Mouse (Mus musculus) heart, adult 2 months (tissue): ENCODE measurements around the gene Med16. TPM values are rescaled to one million over a fixed set of nuclear protein-coding genes. Genes with fewer than 3 reads are reported as not detected.
A peak's percentile ranks its signal among the peaks of the same experiment; 100 is the strongest.

Source experiments
- DNase-seq, 2 experiments: peaks; one replicate each; pipeline ENCODE4 v3.0.0; 2021
- H3K27ac ChIP-seq: fragments of 200-600 bp; 2 replicates; pipeline ENCODE4 v1.8.1; 2022
- H3K27me3 ChIP-seq: fragments of 200-500 bp; 2 replicates; pipeline ENCODE4 v1.6.1; 2012; ENCODE audit warnings: mild to moderate bottlenecking, low read length, inconsistent platforms, mixed read lengths; ENCODE audit not compliant: control insufficient read depth, insufficient read depth
- H3K36me3 ChIP-seq: fragments of 200-500 bp; 2 replicates; pipeline ENCODE4 v1.6.1; 2012; ENCODE audit warnings: low read length, inconsistent platforms; ENCODE audit not compliant: control insufficient read depth, insufficient read depth
- H3K4me1 ChIP-seq: fragments of 200-500 bp; 2 replicates; pipeline ENCODE4 v1.6.1; 2011; ENCODE audit warnings: low read length; ENCODE audit not compliant: control insufficient read depth, insufficient read depth
- H3K4me3 ChIP-seq: fragments of 200-600 bp; 2 replicates; pipeline ENCODE4 v1.8.1; 2022
- H3K79me2 ChIP-seq: fragments of 200-500 bp; replicated peaks from 2 replicates; pipeline ENCODE4 v1.6.1; 2012; ENCODE audit warnings: mild to moderate bottlenecking, inconsistent platforms, low read length, moderate library complexity, mixed read lengths; ENCODE audit not compliant: control insufficient read depth, insufficient read depth
- H3K9ac ChIP-seq: fragments of 200-500 bp; 2 replicates; pipeline ENCODE4 v1.6.1; 2012; ENCODE audit warnings: low read depth, mild to moderate bottlenecking, control low read depth, inconsistent platforms, low read length, mixed read lengths
- CTCF ChIP-seq: fragments of 200-600 bp; IDR thresholded peaks from 2 replicates; pipeline ENCODE4 v1.8.1; 2022; ENCODE audit warnings: antibody characterized with exemption, mild to moderate bottlenecking, moderate library complexity
- EP300 ChIP-seq: fragments of 200-500 bp; IDR thresholded peaks from 2 replicates; pipeline ENCODE4 v1.6.1; 2011; ENCODE audit warnings: low read depth, low read length, control low read depth; ENCODE audit not compliant: insufficient read depth
- POLR2A ChIP-seq: fragments of 200-500 bp; IDR thresholded peaks from 2 replicates; pipeline ENCODE4 v1.6.1; 2011; ENCODE audit warnings: mild to moderate bottlenecking, low read depth, low read length, control low read depth; ENCODE audit not compliant: insufficient read depth
- WGBS: fragments of 180-500 bp; shearing (Covaris S2); methylation state at CpG from one replicate; pipeline ENCODE4 v1.1.7; 2018; 5-methylcytosine and 5-hydroxymethylcytosine counted together
- intact Hi-C: fragments of 180-260 bp; cut with DNase I; formaldehyde crosslinking; loops from one replicate; pipeline ENCODE4 v1.15.1; 2025
- long read RNA-seq: library from polyadenylated mRNA; stranded (forward); transcript quantifications from one replicate; pipeline ENCODE4 v2.0.0, GENCODE M21; 2021
- polyA plus RNA-seq: library from polyadenylated mRNA; depleted of rRNA; stranded (reverse); fragments of >200 nt; gene quantifications from 2 replicates; pipeline ENCODE4 v1.2.3, GENCODE M21; 2012; rRNA removed
- total RNA-seq, 2 experiments: library from RNA; stranded (reverse); gene quantifications; 2 replicates each; pipeline ENCODE4 v1.2.3; 2021

Gene Med16
- total RNA-seq (10 to 100 TPM; 40.8 to 54.1 TPM), polyA plus RNA-seq (54.9 and 62.4 TPM in 2 replicates)
- long read RNA-seq, transcript Med16-204 (15 exons, 2,950 nt) = major isoform, 39 of 61 reads
- long read RNA-seq, partial matches to known transcripts = 13 of 61 reads
- long read RNA-seq, other reads (novel, unspliced or antisense) = 5 of 61 reads

DNA sequence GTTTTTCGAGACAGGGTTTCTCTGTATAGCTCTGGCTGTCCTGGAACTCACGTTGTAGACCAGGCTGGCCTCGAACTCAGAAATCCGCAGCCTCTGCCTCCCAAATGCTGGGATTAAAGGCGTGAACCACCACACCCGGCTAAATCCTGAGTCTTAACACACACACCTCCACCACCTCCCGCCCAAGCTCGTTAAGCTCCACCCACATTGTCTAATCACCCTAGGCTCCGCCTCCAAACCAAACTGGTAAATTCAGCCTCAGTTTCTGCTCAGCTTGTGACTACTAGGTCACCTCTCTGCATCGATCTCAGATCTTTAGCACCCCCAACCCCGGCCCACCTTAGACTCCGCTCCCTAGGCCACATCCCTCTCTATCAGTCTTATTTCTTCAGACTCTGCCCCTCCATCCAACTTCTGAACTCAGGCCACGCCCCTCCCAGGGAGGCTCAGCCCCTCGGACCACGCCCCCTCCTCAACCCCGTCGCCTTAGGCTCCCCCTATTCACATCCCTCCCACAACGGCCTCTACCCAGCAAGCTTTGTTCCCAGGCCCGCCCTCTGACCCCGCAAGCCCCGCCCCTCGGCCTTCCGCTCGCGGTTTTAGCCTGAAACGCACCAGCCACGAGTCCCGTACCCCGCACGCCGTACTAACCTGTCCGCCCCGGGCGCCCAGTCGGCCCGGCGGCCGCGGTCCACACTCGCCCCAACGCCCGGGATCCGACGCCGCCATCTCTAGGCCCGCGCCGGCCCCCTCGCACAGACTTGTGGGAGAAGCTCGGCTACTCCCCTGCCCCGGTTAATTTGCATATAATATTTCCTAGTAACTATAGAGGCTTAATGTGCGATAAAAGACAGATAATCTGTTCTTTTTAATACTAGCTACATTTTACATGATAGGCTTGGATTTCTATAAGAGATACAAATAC lies at the start of gene Med16:
Gene Med16 (minus strand): TSS at position 757 of the 925 bp plus-strand sequence.
- H3K27ac ChIP-seq = peak within 1 kb of the TSS; percentile 100
- H3K36me3 ChIP-seq = no peaks in the 10 kb centered on the region
- intact Hi-C loops = no loop called here
- peak; percentile 97 for DNase-seq
- H3K4me1 ChIP-seq = peaks cover 4% of the 10 kb centered on the region
- WGBS = 2% methylated on average over 52 of the region's 52 CpGs
- H3K4me3 ChIP-seq = peak within 1 kb of the TSS; percentile 97
- no peaks in the 10 kb centered on the region for H3K79me2 ChIP-seq
- TF ChIP-seq POLR2A (no peak), CTCF (no peak), EP300 (no peak)
- H3K9ac ChIP-seq = peak within 1 kb of the TSS; percentile 97
- no peaks in the 10 kb centered on the region for H3K27me3 ChIP-seq

- Histone ChIP-seq H3K79me2 (no peaks in the 10 kb centered on the region), H3K4me1 (peaks cover 5% of the 10 kb centered on the region; the same call in 1 of the 2 replicates), H3K27ac (no peak overlapping the region), H3K9ac (no peak overlapping the region), H3K27me3 (no peaks in the 10 kb centered on the region), H3K4me3 (no peak overlapping the region), H3K36me3 (no peaks in the 10 kb centered on the region)
- TF ChIP-seq CTCF (peak; percentile 97), EP300 (peak; percentile 92), POLR2A (no peak)
- DNase-seq = peak; percentile 85 to 88
- intact Hi-C loops = loop anchor here (1.0 to 2.0 kb wide), 2 partner anchors 33 to 65 kb away; no protein-coding TSS in a partner anchor
- 19% methylated on average over 21 of the region's 21 CpGs for WGBS
Observed at GRCm38 (mm10) chr10:79958140-79958816, 49.6 kb upstream of the Med16 start.

- Histone ChIP-seq H3K4me3 (no peak overlapping the region), H3K4me1 (peaks cover 5% of the 10 kb centered on the region; the same call in 1 of the 2 replicates), H3K36me3 (no peaks in the 10 kb centered on the region), H3K9ac (no peak overlapping the region), H3K27me3 (no peaks in the 10 kb centered on the region), H3K27ac (no peak overlapping the region), H3K79me2 (no peaks in the 10 kb centered on the region)
- WGBS = 61% methylated on average over 4 of the region's 4 CpGs
- intact Hi-C loops = loop anchor here (1.0 kb wide), 1 partner anchor 121 kb away; no protein-coding TSS in a partner anchor
- DNase-seq = no peak
- TF ChIP-seq CTCF (no peak), EP300 (no peak), POLR2A (no peak)
Observed at GRCm38 (mm10) chr10:79956643-79957154, 48.0 kb upstream of the Med16 start.

- no peak overlapping the region for H3K4me3 ChIP-seq
- H3K27ac ChIP-seq = no peak overlapping the region
- H3K79me2 ChIP-seq = no peaks in the 10 kb centered on the region
- no peak overlapping the region for H3K9ac ChIP-seq
- intact Hi-C loops = no loop called here
- H3K27me3 ChIP-seq = no peaks in the 10 kb centered on the region
- peaks cover 3% of the 10 kb centered on the region; the same call in 1 of the 2 replicates for H3K4me1 ChIP-seq
- TF ChIP-seq CTCF = no peak
- no peak for TF ChIP-seq EP300
- no peak for TF ChIP-seq POLR2A
- DNase-seq = no peak
- no peaks in the 10 kb centered on the region for H3K36me3 ChIP-seq
- WGBS = 80% methylated on average over 9 of the region's 9 CpGs
Observed at GRCm38 (mm10) chr10:79955691-79956090, 47.0 kb upstream of the Med16 start.

GRCm38 (mm10) chr10:79953946-79954345 lies 45.2 kb upstream of the Med16 start:
- intact Hi-C loops = no loop called here

More at GRCm38 (mm10) chr10:79953946-79954345, 45.2 kb upstream of the Med16 start:
- H3K27me3 ChIP-seq = no peaks in the 10 kb centered on the region
- H3K27ac ChIP-seq = no peak overlapping the region
- H3K4me1 ChIP-seq = peaks cover 1% of the 10 kb centered on the region; the same call in 1 of the 2 replicates
- H3K79me2 ChIP-seq = no peaks in the 10 kb centered on the region
- peak; percentile 76 for TF ChIP-seq CTCF
- no peak for TF ChIP-seq POLR2A
- no peak overlapping the region for H3K4me3 ChIP-seq
- H3K36me3 ChIP-seq = no peaks in the 10 kb centered on the region
- 83% methylated on average over 6 of the region's 6 CpGs for WGBS
- peak; percentile 43 to 60 for DNase-seq
- H3K9ac ChIP-seq = no peak overlapping the region
